Mouse (Mus musculus) MEL (cell line): ENCODE measurements around the gene Ext2. TPM values are rescaled to one million over a fixed set of nuclear protein-coding genes. Genes with fewer than 3 reads are reported as not detected.

Experiments used
- DNase-seq: peaks from one replicate; pipeline ENCODE4 v3.0.0; 2011; ENCODE audit warnings: low read depth, low spot score
- H3K27ac ChIP-seq: 2 replicates; pipeline ENCODE4 v1.5.1; 2012; ENCODE audit warnings: low read depth, mild to moderate bottlenecking, control low read depth, low read length, moderate library complexity; ENCODE audit not compliant: control insufficient read depth
- H3K27me3 ChIP-seq, 2 experiments: fragments of 150-350 bp in 1 of 2; sonication (generic) in 1 of 2; 2 replicates each; pipeline ENCODE4 v1.6.1; 2012; ENCODE audit warnings: low read length in 2 of 2, mild to moderate bottlenecking in 2 of 2, improper control_type of control experiment in 1 of 2, moderate library complexity in 1 of 2; ENCODE audit not compliant: insufficient read depth in 2 of 2, control insufficient read depth in 1 of 2
- H3K36me3 ChIP-seq, 2 experiments: 2 replicates each; pipeline ENCODE4 v1.6.1; 2012 to 2014; ENCODE audit warnings: low read length in 2 of 2, improper control_type of control experiment in 1 of 2, inconsistent platforms in 1 of 2, mild to moderate bottlenecking in 1 of 2; ENCODE audit not compliant: insufficient read depth in 2 of 2, control insufficient read depth in 1 of 2
- H3K4me1 ChIP-seq, 2 experiments: fragments of 150-350 bp in 1 of 2; sonication (generic) in 1 of 2; 2 replicates each; pipeline ENCODE4 v1.6.1; 2012; ENCODE audit warnings: low read length in 2 of 2, improper control_type of control experiment in 1 of 2, mild to moderate bottlenecking in 1 of 2; ENCODE audit not compliant: insufficient read depth in 2 of 2, control insufficient read depth in 1 of 2
- H3K4me3 ChIP-seq, 2 experiments: fragments of 150-350 bp in 1 of 2; sonication (generic) in 1 of 2; 2 replicates each; pipeline ENCODE4 v1.5.1; 2012; ENCODE audit warnings: low read depth in 2 of 2, low read length in 2 of 2, mild to moderate bottlenecking in 2 of 2, moderate library complexity in 2 of 2, control low read depth in 1 of 2, improper control_type of control experiment in 1 of 2; ENCODE audit not compliant: control insufficient read depth in 1 of 2, insufficient read depth in 1 of 2
- H3K79me2 ChIP-seq: 2 replicates; pipeline ENCODE4 v1.6.1; 2012; ENCODE audit warnings: mild to moderate bottlenecking, low read length, moderate library complexity; ENCODE audit not compliant: control insufficient read depth, poor library complexity, insufficient read depth
- H3K9ac ChIP-seq: 2 replicates; pipeline ENCODE4 v1.6.1; 2012; ENCODE audit warnings: low read depth, mild to moderate bottlenecking, control low read depth, low read length, moderate library complexity; ENCODE audit not compliant: control insufficient read depth, poor library complexity, severe bottlenecking
- H3K9me3 ChIP-seq: fragments of 150-350 bp; sonication (generic); replicated peaks from 2 replicates; pipeline ENCODE4 v1.6.1; 2012; ENCODE audit warnings: mild to moderate bottlenecking, low read length, improper control_type of control experiment, moderate library complexity; ENCODE audit not compliant: insufficient read depth
- CHD1 ChIP-seq: IDR thresholded peaks from 2 replicates; pipeline ENCODE4 v1.6.1; 2012; ENCODE audit warnings: low read depth, mild to moderate bottlenecking, inconsistent platforms, low read length, improper control_type of control experiment
- CTCF ChIP-seq, 3 experiments: IDR thresholded peaks in 2 of 3; conservative IDR thresholded peaks in 1 of 3; 2 replicates each; pipeline ENCODE4 v1.5.1; 2011 to 2012; ENCODE audit warnings: low read length in 3 of 3, low read depth in 2 of 3, mild to moderate bottlenecking in 2 of 3, improper control_type of control experiment in 1 of 3, inconsistent platforms in 1 of 3, mixed read lengths in 1 of 3, moderate library complexity in 1 of 3; ENCODE audit not compliant: control insufficient read depth in 1 of 3, insufficient read depth in 1 of 3, poor library complexity in 1 of 3, severe bottlenecking in 1 of 3
- EP300 ChIP-seq, 2 experiments: IDR thresholded peaks; 2 replicates each; pipeline ENCODE4 v1.6.1; 2011; ENCODE audit warnings: improper control_type of control experiment in 2 of 2, low read length in 2 of 2, low read depth in 1 of 2, mild to moderate bottlenecking in 1 of 2
- ETS1 ChIP-seq: IDR thresholded peaks from 2 replicates; pipeline ENCODE4 v1.6.1; 2012; ENCODE audit warnings: low read depth, mild to moderate bottlenecking, inconsistent platforms, low read length, improper control_type of control experiment, moderate library complexity
- GABPA ChIP-seq: IDR thresholded peaks from 2 replicates; pipeline ENCODE4 v1.6.1; 2012; ENCODE audit warnings: low read depth, mild to moderate bottlenecking, inconsistent platforms, low read length, improper control_type of control experiment, moderate library complexity
- JUND ChIP-seq: IDR thresholded peaks from 2 replicates; pipeline ENCODE4 v1.6.1; 2011; ENCODE audit warnings: low read depth, mild to moderate bottlenecking, improper control_type of control experiment, low read length
- MAX ChIP-seq: IDR thresholded peaks from 2 replicates; pipeline ENCODE4 v1.6.1; 2011; ENCODE audit warnings: low read length, improper control_type of control experiment
- MAZ ChIP-seq: IDR thresholded peaks from 2 replicates; pipeline ENCODE4 v1.6.1; 2012; ENCODE audit warnings: low read depth, mild to moderate bottlenecking, inconsistent platforms, low read length, improper control_type of control experiment
- MXI1 ChIP-seq: IDR thresholded peaks from 2 replicates; pipeline ENCODE4 v1.6.1; 2011; ENCODE audit warnings: mild to moderate bottlenecking, low read depth, low read length, improper control_type of control experiment
- MYC ChIP-seq: IDR thresholded peaks from 2 replicates; pipeline ENCODE4 v1.6.1; 2011; ENCODE audit warnings: low read depth, mild to moderate bottlenecking, low read length, improper control_type of control experiment, moderate library complexity
- NELFE ChIP-seq: IDR thresholded peaks from 2 replicates; pipeline ENCODE4 v1.6.1; 2011; ENCODE audit warnings: low read depth, low read length, improper control_type of control experiment
- NRF1 ChIP-seq: IDR thresholded peaks from 2 replicates; pipeline ENCODE4 v1.6.1; 2014; ENCODE audit warnings: low read depth, mild to moderate bottlenecking, inconsistent platforms, low read length, improper control_type of control experiment, moderate library complexity; ENCODE audit not compliant: poor library complexity, insufficient read depth, severe bottlenecking
- POLR2A ChIP-seq, 2 experiments: IDR thresholded peaks; 2 replicates each; pipeline ENCODE4 v1.6.1; 2011 to 2012; ENCODE audit warnings: low read length in 2 of 2, mild to moderate bottlenecking in 2 of 2, control low read depth in 1 of 2, improper control_type of control experiment in 1 of 2, low read depth in 1 of 2, moderate library complexity in 1 of 2; ENCODE audit not compliant: control insufficient read depth in 1 of 2, insufficient read depth in 1 of 2, poor library complexity in 1 of 2
- POLR2AphosphoS2 ChIP-seq: IDR thresholded peaks from 2 replicates; pipeline ENCODE4 v1.6.1; 2011; ENCODE audit warnings: low read length, improper control_type of control experiment
- SMC3 ChIP-seq: IDR thresholded peaks from 2 replicates; pipeline ENCODE4 v1.6.1; 2011; ENCODE audit warnings: low read depth, low read length, improper control_type of control experiment
- TAL1 ChIP-seq: IDR thresholded peaks from 2 replicates; pipeline ENCODE4 v1.6.1; 2012; ENCODE audit warnings: mild to moderate bottlenecking, inconsistent platforms, low read length, moderate library complexity, mixed read lengths
- TCF12 ChIP-seq: IDR thresholded peaks from 2 replicates; pipeline ENCODE4 v1.6.1; 2014; ENCODE audit warnings: low read depth, mild to moderate bottlenecking, inconsistent platforms, low read length, improper control_type of control experiment, moderate library complexity
- UBTF ChIP-seq: IDR thresholded peaks from 2 replicates; pipeline ENCODE4 v1.6.1; 2012; ENCODE audit warnings: low read depth, mild to moderate bottlenecking, inconsistent platforms, low read length, improper control_type of control experiment, moderate library complexity, borderline replicate concordance; ENCODE audit not compliant: insufficient read depth
- USF1 ChIP-seq: IDR thresholded peaks from 2 replicates; pipeline ENCODE4 v1.6.1; 2014; ENCODE audit warnings: low read depth, mild to moderate bottlenecking, inconsistent platforms, low read length, improper control_type of control experiment, moderate library complexity
- USF2 ChIP-seq, 2 experiments: IDR thresholded peaks; 2 replicates each; pipeline ENCODE4 v1.6.1; 2011 to 2012; ENCODE audit warnings: improper control_type of control experiment in 2 of 2, low read length in 2 of 2, borderline replicate concordance in 1 of 2, inconsistent platforms in 1 of 2, low read depth in 1 of 2, mild to moderate bottlenecking in 1 of 2; ENCODE audit not compliant: insufficient read depth in 1 of 2
- ZMIZ1 ChIP-seq: IDR thresholded peaks from 2 replicates; pipeline ENCODE4 v1.6.1; 2012; ENCODE audit warnings: low read depth, mild to moderate bottlenecking, inconsistent platforms, low read length, improper control_type of control experiment, moderate library complexity
- polyA plus RNA-seq, 2 experiments: library from polyadenylated mRNA; stranded (reverse) in 1 of 2; unstranded in 1 of 2; fragments of >175 nt in 1 of 2; fragments of >200 nt in 1 of 2; gene quantifications; 2 replicates each; pipeline versions ENCODE4 v1.2.1 to v1.2.4; 2012; ENCODE audit warnings: low replicate concordance in 2 of 2, low read depth in 1 of 2; ENCODE audit not compliant: insufficient read length in 2 of 2, insufficient read depth in 1 of 2, missing spikeins in 1 of 2
- total RNA-seq: library from RNA; depleted of rRNA; stranded (reverse); fragments of 300-350 nt; gene quantifications from 2 replicates; pipeline ENCODE4 v1.2.3, GENCODE M21; 2012

Gene Ext2
- total and polyA plus RNA-seq, 3 experiments = 33.7 to 66.8 TPM; not detected in 1

DNA sequence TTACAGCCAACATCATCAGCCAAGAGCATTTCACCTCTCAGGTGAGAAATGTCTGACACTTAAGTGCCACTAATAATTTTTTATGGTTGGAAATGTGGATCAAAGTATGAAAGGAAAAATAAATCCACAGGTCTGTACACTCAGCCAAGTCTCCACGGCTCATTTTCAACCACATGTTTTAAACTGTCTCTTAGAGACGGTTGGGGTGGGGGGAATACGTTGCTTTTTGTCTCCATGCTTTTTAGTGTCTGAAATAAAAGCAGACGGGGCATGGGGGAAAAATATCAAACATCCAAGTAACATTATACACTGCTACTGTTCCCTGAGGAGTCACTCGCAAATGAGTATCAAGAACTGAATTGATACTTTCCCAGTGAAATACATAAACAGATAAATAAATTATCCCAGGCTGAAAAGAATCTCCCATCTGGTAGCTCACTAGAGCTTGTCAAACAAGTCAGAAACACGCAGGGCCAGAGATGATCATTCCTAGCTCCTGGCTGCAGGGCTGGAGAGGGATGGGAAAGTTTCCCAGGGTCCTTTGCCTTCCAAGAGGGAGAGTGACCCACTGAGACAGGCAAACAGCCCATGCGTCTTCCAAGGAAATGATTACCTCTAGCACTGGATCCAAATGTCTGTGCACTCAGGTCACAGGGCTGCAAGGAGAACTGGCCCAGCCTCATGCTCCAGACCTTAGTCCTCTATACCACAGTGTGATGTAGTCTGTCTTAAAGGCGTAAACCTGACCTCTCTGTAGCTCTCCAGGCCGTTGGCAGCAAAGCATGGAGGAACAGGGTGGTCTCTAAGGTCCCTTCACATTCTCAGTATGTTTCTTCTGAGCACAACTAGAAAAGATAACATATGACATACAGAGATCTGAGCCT lies 102.3 kb downstream of the Ext2 start:
- TF ChIP-seq USF2 (IDR thresholded peaks at IDR 0.05; ENCODE audit: borderline replicate concordance in 1 of 2, insufficient read depth in 1 of 2, low read depth in 1 of 2, low read length in 2 of 2) (no peak), ETS1 (no peak), TCF12 (no peak), MAX (no peak), MAZ (no peak), USF1 (no peak), CHD1 (no peak), GABPA (no peak), NELFE (no peak), TAL1 (no peak), POLR2A (IDR thresholded peaks at IDR 0.05; ENCODE audit: control insufficient read depth in 1 of 2, insufficient read depth in 1 of 2, low read depth in 1 of 2, low read length in 2 of 2, poor library complexity in 1 of 2) (no peak), ZMIZ1 (no peak), NRF1 (no peak), MXI1 (no peak), MYC (no peak), CTCF (IDR thresholded peaks at IDR 0.05 in 2 of 3, conservative IDR thresholded peaks at IDR 0.05 in 1 of 3; ENCODE audit: control insufficient read depth in 1 of 3, insufficient read depth in 1 of 3, low read depth in 2 of 3, low read length in 3 of 3, poor library complexity in 1 of 3, severe bottlenecking in 1 of 3) (no peak)
- Histone ChIP-seq H3K9ac (no peak overlapping the region), H3K27ac (no peak overlapping the region), H3K4me3 (no peak overlapping the region), H3K27me3 (no peaks in the 10 kb centered on the region), H3K4me1 (peaks cover 0 to 2% of the 10 kb centered on the region in 2 experiments; a peak in 2 of 4 replicates), H3K79me2 (no peaks in the 10 kb centered on the region), H3K36me3 (no peaks in the 10 kb centered on the region; a peak in 1 of 4 replicates), H3K9me3 (no peaks in the 10 kb centered on the region)
- DNase-seq = no peak

DNA sequence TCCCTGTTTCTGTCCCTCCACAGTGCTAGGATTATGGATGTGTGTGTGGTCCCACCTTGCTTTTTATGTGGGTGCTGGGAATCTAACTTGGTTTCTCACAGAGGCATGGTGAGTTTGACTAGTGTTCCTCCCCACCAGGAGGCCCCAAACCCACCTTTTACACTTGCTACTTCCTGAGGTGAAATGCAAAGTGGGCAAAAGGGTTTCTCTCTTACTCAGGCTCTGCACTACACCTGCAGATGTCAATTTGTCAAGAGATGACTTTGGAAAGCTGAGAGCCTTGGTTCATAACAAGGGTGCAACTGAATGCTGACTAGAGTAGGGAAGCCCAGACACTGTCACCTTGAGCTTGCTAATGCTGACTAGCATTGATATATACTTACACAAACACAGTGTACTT lies 109.1 kb downstream of the Ext2 start:
- H3K79me2 ChIP-seq = no peaks in the 10 kb centered on the region
- TF ChIP-seq EP300 (IDR thresholded peaks at IDR 0.05; ENCODE audit: low read depth in 1 of 2, low read length in 2 of 2) (no peak), MYC (no peak), JUND (no peak), USF1 (no peak), POLR2AphosphoS2 (no peak), SMC3 (no peak), UBTF (no peak)
- no peaks in the 10 kb centered on the region for H3K27me3 ChIP-seq
- H3K4me1 ChIP-seq = no peaks in the 10 kb centered on the region
- no peaks in the 10 kb centered on the region; a peak in 1 of 4 replicates for H3K36me3 ChIP-seq
- no peaks in the 10 kb centered on the region for H3K9me3 ChIP-seq
- H3K9ac ChIP-seq = no peak overlapping the region
- H3K27ac ChIP-seq = no peak overlapping the region
- no peak for DNase-seq
- no peak overlapping the region for H3K4me3 ChIP-seq
